19 mouse cellular contexts compared by ENCODE assay signal in genomic region chr7:57448239-57448638, GRCm38 (mm10). TPM values are rescaled to one million over a fixed set of nuclear protein-coding genes. Genes with fewer than 3 reads are reported as not detected.
DNase-seq lines count a peak whose midpoint lies in the region; ATAC-seq and TF ChIP-seq lines count a peak whose summit lies in the region.
"Had no signal": no experiment of that assay in that cellular context is flagged by ENCODE, and none has a peak within 500 bp of the region (broad histone marks: within the 10 kb centered on the region; RNA-seq: fewer than 3 reads in every experiment).

No protein-coding gene starts in this region.

- no peak for DNase-seq in forebrain, embryonic 10.5 days (ENCODE audit: extremely low spot score, low spot score)
- peak; percentile 66 for DNase-seq in brain, embryonic 14.5 days (ENCODE audit: low read depth)
- DNase-seq in forebrain, postnatal 0 days, result no peak
- no peak for DNase-seq in gastrocnemius, postnatal 36 days
- no peak for DNase-seq in B cell, adult 2 months
- DNase-seq: adrenal gland, adult 2 months; adrenal gland, postnatal 10 days; adrenal gland, postnatal 25 days; cerebellum, adult 11-12 months; cerebellum, adult 2 months; cerebellum, adult 9-10 months; cerebellum, postnatal 10 days; cerebellum, postnatal 25 days had no signal

- no peaks in the 10 kb centered on the region for H3K36me3 ChIP-seq in forebrain, embryonic 12.5 days (replicated peaks)
- H3K36me3 ChIP-seq in forebrain, embryonic 10.5 days (replicated peaks), result no peaks in the 10 kb centered on the region
- no peaks in the 10 kb centered on the region for H3K36me3 ChIP-seq in forebrain, embryonic 15.5 days
- H3K36me3 ChIP-seq in forebrain, postnatal 0 days (ENCODE audit: insufficient read depth), result no peaks in the 10 kb centered on the region
- H3K36me3 ChIP-seq: embryonic facial prominence, embryonic 10.5 days; embryonic facial prominence, embryonic 12.5 days had no signal

- H3K4me3 ChIP-seq in forebrain, embryonic 12.5 days (replicated peaks), result no peak overlapping the region
- H3K4me3 ChIP-seq in forebrain, embryonic 10.5 days, result no peak overlapping the region
- H3K4me3 ChIP-seq in forebrain, embryonic 15.5 days, result no peak overlapping the region
- no peak overlapping the region for H3K4me3 ChIP-seq in forebrain, postnatal 0 days (ENCODE audit: low read depth, low read length)
- H3K4me3 ChIP-seq: embryonic facial prominence, embryonic 10.5 days; embryonic facial prominence, embryonic 12.5 days had no signal

- 0 out of 2 replicates have a peak, but pooled peaks have one; percentile 11 for ATAC-seq in forebrain, embryonic 12.5 days (ENCODE audit: low FRiP score)
- ATAC-seq in forebrain, embryonic 15.5 days (replicated peaks), result peak; percentile 78
- ATAC-seq in forebrain, postnatal 0 days, result peak; percentile 58; the same call in 1 of the 2 replicates

- no peaks in the 10 kb centered on the region for H3K9me3 ChIP-seq in forebrain, embryonic 12.5 days
- H3K9me3 ChIP-seq in forebrain, embryonic 10.5 days, result no peaks in the 10 kb centered on the region
- no peaks in the 10 kb centered on the region for H3K9me3 ChIP-seq in forebrain, embryonic 15.5 days
- H3K9me3 ChIP-seq in forebrain, postnatal 0 days (ENCODE audit: low read length), result no peaks in the 10 kb centered on the region
- H3K9me3 ChIP-seq: embryonic facial prominence, embryonic 10.5 days; embryonic facial prominence, embryonic 12.5 days had no signal

- TF ChIP-seq CTCF in brain, embryonic 14.5 days (IDR thresholded peaks at IDR 0.05; ENCODE audit: borderline replicate concordance, extremely low read depth, insufficient read depth, insufficient read length), result no peak
- TF ChIP-seq CTCF in forebrain, postnatal 0 days (IDR thresholded peaks at IDR 0.05; ENCODE audit: low read depth), result no peak

- 48% methylated on average over 1 of the region's 1 CpGs for WGBS in forebrain, embryonic 12.5 days
- 81% methylated on average over 1 of the region's 1 CpGs for WGBS in forebrain, embryonic 10.5 days
- 33% methylated on average over 1 of the region's 1 CpGs for WGBS in forebrain, embryonic 15.5 days
- 28% methylated on average over 1 of the region's 1 CpGs for WGBS in forebrain, postnatal 0 days

- no peak overlapping the region for H3K4me2 ChIP-seq in forebrain, embryonic 12.5 days
- no peak overlapping the region for H3K4me2 ChIP-seq in forebrain, embryonic 15.5 days (replicated peaks)
- H3K4me2 ChIP-seq in forebrain, postnatal 0 days (ENCODE audit: low read depth), result no peak overlapping the region
- H3K4me2 ChIP-seq: embryonic facial prominence, embryonic 12.5 days had no signal

- H3K9ac ChIP-seq in forebrain, embryonic 12.5 days, result no peak overlapping the region
- H3K9ac ChIP-seq in forebrain, embryonic 15.5 days (replicated peaks), result no peak overlapping the region
- no peak overlapping the region for H3K9ac ChIP-seq in forebrain, postnatal 0 days
- H3K9ac ChIP-seq: embryonic facial prominence, embryonic 12.5 days had no signal

- no peak overlapping the region for H3K27ac ChIP-seq in forebrain, embryonic 12.5 days
- H3K27ac ChIP-seq in forebrain, embryonic 10.5 days, result no peak overlapping the region
- H3K27ac ChIP-seq in forebrain, embryonic 15.5 days (replicated peaks), result 0 out of 2 replicates have a peak overlapping the region, but pooled peaks have one; percentile 3
- no peak overlapping the region for H3K27ac ChIP-seq in forebrain, postnatal 0 days (ENCODE audit: low read depth, low read length)
- H3K27ac ChIP-seq: embryonic facial prominence, embryonic 10.5 days; embryonic facial prominence, embryonic 12.5 days had no signal

- no peak for TF ChIP-seq POLR2A in brain, embryonic 14.5 days (IDR thresholded peaks at IDR 0.05; ENCODE audit: borderline replicate concordance, extremely low read depth, insufficient read depth, insufficient read length, poor library complexity, severe bottlenecking)

- no peaks in the 10 kb centered on the region for H3K4me1 ChIP-seq in forebrain, embryonic 12.5 days
- H3K4me1 ChIP-seq in forebrain, embryonic 10.5 days, result no peaks in the 10 kb centered on the region
- H3K4me1 ChIP-seq in forebrain, embryonic 15.5 days, result no peaks in the 10 kb centered on the region
- H3K4me1 ChIP-seq in forebrain, postnatal 0 days (ENCODE audit: insufficient read depth), result no peaks in the 10 kb centered on the region
- H3K4me1 ChIP-seq: embryonic facial prominence, embryonic 10.5 days; embryonic facial prominence, embryonic 12.5 days had no signal

- intact Hi-C loops in gastrocnemius, postnatal 36 days (cut with DNase I), result no loop called here

- H3K27me3 ChIP-seq in forebrain, embryonic 12.5 days, result no peaks in the 10 kb centered on the region
- no peaks in the 10 kb centered on the region for H3K27me3 ChIP-seq in forebrain, embryonic 10.5 days (ENCODE audit: poor library complexity, severe bottlenecking)
- no peaks in the 10 kb centered on the region for H3K27me3 ChIP-seq in forebrain, embryonic 15.5 days
- H3K27me3 ChIP-seq in forebrain, postnatal 0 days (ENCODE audit: insufficient read depth, low read length), result no peaks in the 10 kb centered on the region
- H3K27me3 ChIP-seq: embryonic facial prominence, embryonic 12.5 days had no signal

RNA-seq across cellular contexts. Expression of gene Gabrb3, which starts 28.7 kb away (rescaled TPM):
- polyA plus RNA-seq in forebrain, embryonic 12.5 days (2016; fragmentation: Nextera tagmentation; extraction: Ambion mirVana), result 11.9 and 17.9 TPM in 2 replicates
- polyA plus RNA-seq in forebrain, embryonic 10.5 days (2016; fragmentation: Nextera tagmentation; extraction: Ambion mirVana), result 2.7 and 2.8 TPM in 2 replicates
- polyA plus RNA-seq in brain, embryonic 14.5 days (2012; rRNA removed), result 29.5 and 54.0 TPM in 2 replicates
- 34.2 and 34.9 TPM in 2 replicates for polyA plus RNA-seq in forebrain, embryonic 15.5 days (2015; fragmentation: Nextera tagmentation; extraction: Ambion mirVana)
- total RNA-seq in forebrain, postnatal 0 days (2014; rRNA removed), result 159 and 198 TPM in 2 replicates
- polyA plus RNA-seq in forebrain, postnatal 0 days (2015; fragmentation: Nextera tagmentation; extraction: Ambion mirVana), result 35.2 and 51.2 TPM in 2 replicates
- not detected for total RNA-seq in gastrocnemius, postnatal 36 days (2021)
- total RNA-seq: MEL had no signal
- polyA plus RNA-seq: C2C12 had no signal

Comparison
In these comparisons a context has a peak if more than half of its experiments do, and no peak if none do; other contexts are left out.
1. ATAC-seq: peak in every context shown above with its lines; median percentile 78 in forebrain, embryonic 15.5 days; 58 in forebrain, postnatal 0 days; 11 in forebrain, embryonic 12.5 days.